Mouse (Mus musculus) lung, postnatal 0 days (tissue): Measurements from ENCODE around the gene Arx.

Experiments used
- CTCF ChIP-seq: IDR thresholded peaks from 2 replicates; pipeline ENCODE4 v1.5.1; 2016; ENCODE audit warnings: antibody characterized with exemption, mild to moderate bottlenecking
- EP300 ChIP-seq: IDR thresholded peaks from 2 replicates; pipeline ENCODE4 v1.6.1; 2016; ENCODE audit warnings: antibody characterized with exemption, mild to moderate bottlenecking, control low read depth

- no peak for TF ChIP-seq CTCF
- no peak for TF ChIP-seq EP300
Observed at GRCm38 (mm10) chrX:93297001-93297441, 10.8 kb downstream of the Arx start.
